Mouse (Mus musculus) E14TG2a.4 (cell line): ENCODE results near the gene Tbc1d4.

Experiments used
- H3K27me3 ChIP-seq: 2 replicates; pipeline ENCODE4 v1.6.1; 2014; ENCODE audit warnings: low read length, control low read depth; ENCODE audit not compliant: insufficient read depth
- H3K36me3 ChIP-seq: 2 replicates; pipeline ENCODE4 v1.6.1; 2014; ENCODE audit warnings: low read length, control low read depth; ENCODE audit not compliant: insufficient read depth
- H3K4me1 ChIP-seq: replicated peaks from 2 replicates; pipeline ENCODE4 v1.6.1; 2014; ENCODE audit warnings: low read depth, low read length, control low read depth
- H3K4me3 ChIP-seq: replicated peaks from 2 replicates; pipeline ENCODE4 v1.5.1; 2014; ENCODE audit warnings: mild to moderate bottlenecking, low read length
- H3K9me3 ChIP-seq: 2 replicates; pipeline ENCODE4 v1.6.1; 2014; ENCODE audit warnings: low read length, control low read depth
- CTCF ChIP-seq: conservative IDR thresholded peaks from 2 replicates; pipeline ENCODE4 v1.5.1; 2014; ENCODE audit warnings: low read length
- NANOG ChIP-seq: IDR thresholded peaks from 2 replicates; pipeline ENCODE4 v1.6.1; 2014; ENCODE audit warnings: borderline replicate concordance, low read length, mixed read lengths
- POU5F1 ChIP-seq: IDR thresholded peaks from 2 replicates; pipeline ENCODE4 v1.6.1; 2014; ENCODE audit warnings: low read length, borderline replicate concordance

Gene Tbc1d4

GRCm38 (mm10) chr14:101548885-101549573 lies 60.0 kb downstream of the Tbc1d4 start:
- H3K4me3 ChIP-seq: no peak overlapping the region
- H3K4me1 ChIP-seq: no peaks in the 10 kb centered on the region
- no peaks in the 10 kb centered on the region for H3K27me3 ChIP-seq
- TF ChIP-seq NANOG (no peak), POU5F1 (no peak), CTCF (no peak)
- H3K9me3 ChIP-seq: no peaks in the 10 kb centered on the region
- H3K36me3 ChIP-seq: no peaks in the 10 kb centered on the region

- TF ChIP-seq POU5F1 (no peak), CTCF (no peak), NANOG (no peak)
These were observed 67.1 kb downstream of the Tbc1d4 start for GRCm38 (mm10) chr14:101541863-101542262.

GRCm38 (mm10) chr14:101541141-101541540 lies 67.8 kb downstream of the Tbc1d4 start:
- Histone ChIP-seq H3K27me3 (no peaks in the 10 kb centered on the region), H3K4me1 (no peaks in the 10 kb centered on the region), H3K36me3 (no peaks in the 10 kb centered on the region), H3K4me3 (no peak overlapping the region), H3K9me3 (no peaks in the 10 kb centered on the region)
- no peak for TF ChIP-seq POU5F1
- TF ChIP-seq CTCF: no peak
- no peak for TF ChIP-seq NANOG

More at GRCm38 (mm10) chr14:101541863-101542262, 67.1 kb downstream of the Tbc1d4 start:
- no peak overlapping the region for H3K4me3 ChIP-seq
- H3K27me3 ChIP-seq: no peaks in the 10 kb centered on the region
- H3K9me3 ChIP-seq: no peaks in the 10 kb centered on the region
- H3K4me1 ChIP-seq: no peaks in the 10 kb centered on the region
- no peaks in the 10 kb centered on the region for H3K36me3 ChIP-seq

- Histone ChIP-seq H3K4me1 (no peaks in the 10 kb centered on the region), H3K36me3 (no peaks in the 10 kb centered on the region), H3K4me3 (no peak overlapping the region), H3K9me3 (no peaks in the 10 kb centered on the region), H3K27me3 (no peaks in the 10 kb centered on the region)
- TF ChIP-seq NANOG: no peak
- no peak for TF ChIP-seq POU5F1
These were observed 68.5 kb downstream of the Tbc1d4 start for GRCm38 (mm10) chr14:101540466-101540865.

GRCm38 (mm10) chr14:101537906-101538305 lies 71.1 kb downstream of the Tbc1d4 start:
- TF ChIP-seq CTCF (no peak), NANOG (no peak), POU5F1 (no peak)
- H3K27me3 ChIP-seq: no peaks in the 10 kb centered on the region
- H3K36me3 ChIP-seq: no peaks in the 10 kb centered on the region
- no peaks in the 10 kb centered on the region for H3K9me3 ChIP-seq
- no peaks in the 10 kb centered on the region for H3K4me1 ChIP-seq
- no peak overlapping the region for H3K4me3 ChIP-seq

- H3K4me1 ChIP-seq: no peaks in the 10 kb centered on the region
- TF ChIP-seq CTCF: no peak
- no peak for TF ChIP-seq POU5F1
- TF ChIP-seq NANOG: no peak
- H3K36me3 ChIP-seq: no peaks in the 10 kb centered on the region
- H3K27me3 ChIP-seq: no peaks in the 10 kb centered on the region
- no peaks in the 10 kb centered on the region for H3K9me3 ChIP-seq
- no peak overlapping the region for H3K4me3 ChIP-seq
These were observed 71.6 kb downstream of the Tbc1d4 start for GRCm38 (mm10) chr14:101537413-101537812.

- no peaks in the 10 kb centered on the region for H3K27me3 ChIP-seq
- H3K4me1 ChIP-seq: no peaks in the 10 kb centered on the region
- no peak overlapping the region for H3K4me3 ChIP-seq
- no peaks in the 10 kb centered on the region for H3K9me3 ChIP-seq
- TF ChIP-seq CTCF: no peak
- TF ChIP-seq POU5F1: no peak
- TF ChIP-seq NANOG: no peak
- H3K36me3 ChIP-seq: no peaks in the 10 kb centered on the region
These were observed 76.8 kb downstream of the Tbc1d4 start for GRCm38 (mm10) chr14:101532090-101532695.

- H3K27me3 ChIP-seq: no peaks in the 10 kb centered on the region
- H3K4me3 ChIP-seq: no peak overlapping the region
- H3K9me3 ChIP-seq: no peaks in the 10 kb centered on the region
- no peaks in the 10 kb centered on the region for H3K36me3 ChIP-seq
- TF ChIP-seq POU5F1 (no peak), CTCF (no peak), NANOG (no peak)
- H3K4me1 ChIP-seq: no peaks in the 10 kb centered on the region
These were observed 78.5 kb downstream of the Tbc1d4 start for GRCm38 (mm10) chr14:101530455-101530854.

GRCm38 (mm10) chr14:101529194-101529593 lies 79.8 kb downstream of the Tbc1d4 start:
- H3K4me3 ChIP-seq: no peak overlapping the region
- H3K9me3 ChIP-seq: no peaks in the 10 kb centered on the region
- H3K27me3 ChIP-seq: no peaks in the 10 kb centered on the region
- no peaks in the 10 kb centered on the region for H3K36me3 ChIP-seq
- TF ChIP-seq POU5F1 (no peak), NANOG (no peak), CTCF (no peak)
- no peaks in the 10 kb centered on the region for H3K4me1 ChIP-seq
